ENCODE assay signal across 8 mouse cellular contexts in the genomic region with DNA sequence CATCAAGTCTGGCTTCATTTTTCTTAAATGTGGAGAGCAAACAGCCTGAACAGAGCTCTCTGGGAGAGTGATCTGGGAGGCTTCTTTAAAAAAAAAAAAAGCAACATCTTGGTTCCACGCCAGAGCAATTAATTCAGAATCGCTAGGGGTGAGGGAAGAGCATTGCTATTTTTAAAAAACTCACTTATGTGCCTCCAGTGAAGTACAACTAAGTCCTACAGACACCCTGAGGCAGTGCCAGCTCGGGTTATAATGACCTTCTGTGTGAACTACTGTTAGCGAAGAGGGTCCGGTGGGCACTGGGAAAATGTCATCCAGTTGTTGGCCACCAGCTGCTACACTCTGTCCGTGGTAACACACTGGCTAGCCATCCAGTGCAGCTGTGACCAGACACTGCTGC. TPM values are rescaled to one million over a fixed set of nuclear protein-coding genes. Genes with fewer than 3 reads are reported as not detected.
DNase-seq lines count a peak whose midpoint lies in the region; ATAC-seq and TF ChIP-seq lines count a peak whose summit lies in the region.
"Had no signal": no experiment of that assay in that cellular context is flagged by ENCODE, and none has a peak within 500 bp of the region (broad histone marks: within the 10 kb centered on the region; RNA-seq: fewer than 3 reads in every experiment).

No protein-coding gene starts in this region.

- no peak overlapping the region for H3K4me2 ChIP-seq in hindbrain, postnatal 0 days (ENCODE audit: low read depth, low read length)
- no peak overlapping the region for H3K4me2 ChIP-seq in hindbrain, embryonic 12.5 days (replicated peaks)

- POLR2A ChIA-PET in Patski (lab: Charles Lee), result interaction anchor here (0.8 kb wide), 1 partner anchor 62 kb away, joined by 3 read pairs; no protein-coding TSS in a partner anchor

- TF ChIP-seq CTCF in hindbrain, postnatal 0 days (IDR thresholded peaks at IDR 0.05; ENCODE audit: low read depth), result no peak
- TF ChIP-seq CTCF in Patski (IDR thresholded peaks at IDR 0.05), result no peak

- peak; percentile 59 for DNase-seq in hindbrain, postnatal 0 days (ENCODE audit: low spot score)
- DNase-seq in Patski (ENCODE audit: low read depth, low spot score), result peak; percentile 20
- peak; percentile 63 for DNase-seq in heart, adult 8-10 months (ENCODE audit: low spot score)
- peak; percentile 27 for DNase-seq in kidney, postnatal 10 days
- no peak for DNase-seq in thymus, adult 18-20 months
- DNase-seq in B cell, adult 2 months, result no peak

- in situ Hi-C loops in Patski (cut with MboI; ENCODE audit: low pct_unique_long_range_greater_than_20kb), result no loop called here

- H3K9ac ChIP-seq in hindbrain, postnatal 0 days (replicated peaks; ENCODE audit: low read length), result no peak overlapping the region
- H3K9ac ChIP-seq in hindbrain, embryonic 12.5 days, result no peak overlapping the region

- peaks cover 28% of the 10 kb centered on the region for H3K4me1 ChIP-seq in hindbrain, postnatal 0 days (ENCODE audit: insufficient read depth, low read length)
- peaks cover 29% of the 10 kb centered on the region for H3K4me1 ChIP-seq in hindbrain, embryonic 12.5 days

- no peaks in the 10 kb centered on the region for H3K36me3 ChIP-seq in hindbrain, postnatal 0 days (ENCODE audit: insufficient read depth, low read length)
- no peaks in the 10 kb centered on the region for H3K36me3 ChIP-seq in hindbrain, embryonic 12.5 days

- H3K27me3 ChIP-seq in hindbrain, postnatal 0 days (ENCODE audit: insufficient read depth, low read length), result no peaks in the 10 kb centered on the region
- peaks cover 18% of the 10 kb centered on the region for H3K27me3 ChIP-seq in hindbrain, embryonic 12.5 days
- no peaks in the 10 kb centered on the region for H3K27me3 ChIP-seq in Patski

- WGBS in hindbrain, postnatal 0 days, result 20% methylated on average over 6 of the region's 6 CpGs
- 73% methylated on average over 6 of the region's 6 CpGs for WGBS in hindbrain, embryonic 12.5 days

- H3K9me3 ChIP-seq in hindbrain, postnatal 0 days (ENCODE audit: low read length), result no peaks in the 10 kb centered on the region
- H3K9me3 ChIP-seq in hindbrain, embryonic 12.5 days (replicated peaks), result no peaks in the 10 kb centered on the region

- ATAC-seq in hindbrain, postnatal 0 days, result peak; percentile 35; the same call in 1 of the 2 replicates
- no peak for ATAC-seq in hindbrain, embryonic 12.5 days (ENCODE audit: low FRiP score)
- peak; percentile 51 for ATAC-seq in Patski

- CTCF ChIA-PET in Patski (lab: Charles Lee), result interaction anchor here (1.3 kb wide), 1 partner anchor 11 kb away, joined by 4 read pairs; no protein-coding TSS in a partner anchor

- H3K4me3 ChIP-seq in hindbrain, postnatal 0 days (ENCODE audit: low read length), result no peak overlapping the region
- no peak overlapping the region for H3K4me3 ChIP-seq in hindbrain, embryonic 12.5 days
- H3K4me3 ChIP-seq: myocyte had no signal

- H3K27ac ChIP-seq in hindbrain, postnatal 0 days, result no peak overlapping the region
- no peak overlapping the region for H3K27ac ChIP-seq in hindbrain, embryonic 12.5 days

RNA-seq across cellular contexts. Expression of gene Il17d, which starts 11.1 kb away (rescaled TPM):
- total RNA-seq in hindbrain, postnatal 0 days (2014; rRNA removed), result 35.5 and 35.8 TPM in 2 replicates
- 5.9 and 6.1 TPM in 2 replicates for polyA plus RNA-seq in hindbrain, postnatal 0 days (2015; fragmentation: Nextera tagmentation; extraction: Ambion mirVana)
- 4.6 and 4.8 TPM in 2 replicates for polyA plus RNA-seq in hindbrain, embryonic 12.5 days (2016; fragmentation: Nextera tagmentation; extraction: Ambion mirVana)
- 1.1 TPM for polyA plus RNA-seq in Patski (2021)
- 1 to 10 TPM; 3.3 to 5.0 (median 3.8) TPM for total RNA-seq in heart, adult 8-10 months (2022)

RNA-seq across cellular contexts. Expression of gene Eef1akmt1, which starts 35.8 kb away (rescaled TPM):
- total RNA-seq in hindbrain, postnatal 0 days (2014; rRNA removed), result 21.6 and 32.9 TPM in 2 replicates
- 69.9 and 71.2 TPM in 2 replicates for polyA plus RNA-seq in hindbrain, postnatal 0 days (2015; fragmentation: Nextera tagmentation; extraction: Ambion mirVana)
- 65.6 and 80.2 TPM in 2 replicates for polyA plus RNA-seq in hindbrain, embryonic 12.5 days (2016; fragmentation: Nextera tagmentation; extraction: Ambion mirVana)
- polyA plus RNA-seq in Patski (2021), result 28.1 TPM
- total RNA-seq in heart, adult 8-10 months (2022), result 10 to 100 TPM; 31.9 to 38.7 (median 35.1) TPM

Comparison
In these comparisons a context has a peak if more than half of its experiments do, and no peak if none do; other contexts are left out.
1. DNase-seq: peak in hindbrain, postnatal 0 days (single experiment), Patski (single experiment), heart, adult 8-10 months (single experiment) and kidney, postnatal 10 days (single experiment); none in thymus, adult 18-20 months (0 of 2) and B cell, adult 2 months (0 of 2).